Mouse (Mus musculus) layer of hippocampus, adult 11-12 months (tissue): ENCODE measurements around the gene Cd83.
A peak's percentile ranks its signal among the peaks of the same experiment; 100 is the strongest.

ENCODE experiments used
- DNase-seq: peaks from one replicate; pipeline ENCODE4 v3.0.0; 2022; ENCODE audit warnings: low spot score

Cd83 gene

GRCm38 (mm10) chr13:43784725-43785711, at the start of gene Cd83:
Gene Cd83 (plus strand): TSS chr13:43784775.
- peak; percentile 68 for DNase-seq

GRCm38 (mm10) chr13:43739598-43740275, 44.8 kb upstream of the Cd83 start:
- DNase-seq: peak; percentile 81

- DNase-seq: no peak
Observed at GRCm38 (mm10) chr13:43740276-43740608, 44.3 kb upstream of the Cd83 start.

GRCm38 (mm10) chr13:43742677-43743076, 41.9 kb upstream of the Cd83 start:
- DNase-seq: no peak

GRCm38 (mm10) chr13:43744259-43744658, 40.3 kb upstream of the Cd83 start:
- no peak for DNase-seq

- no peak for DNase-seq
Observed at GRCm38 (mm10) chr13:43750301-43750700, 34.3 kb upstream of the Cd83 start.

- DNase-seq: no peak
Observed at GRCm38 (mm10) chr13:43750966-43751365, 33.6 kb upstream of the Cd83 start.

- DNase-seq: no peak
Observed at GRCm38 (mm10) chr13:43752407-43752806, 32.2 kb upstream of the Cd83 start.

GRCm38 (mm10) chr13:43753652-43754051, 30.9 kb upstream of the Cd83 start:
- DNase-seq: no peak

- no peak for DNase-seq
Observed at GRCm38 (mm10) chr13:43754455-43755128, 30.0 kb upstream of the Cd83 start.

- no peak for DNase-seq
Observed at GRCm38 (mm10) chr13:43755573-43755972, 29.0 kb upstream of the Cd83 start.

- DNase-seq: no peak
Observed at GRCm38 (mm10) chr13:43761156-43761855, 23.3 kb upstream of the Cd83 start.

GRCm38 (mm10) chr13:43762901-43763300, 21.7 kb upstream of the Cd83 start:
- no peak for DNase-seq

GRCm38 (mm10) chr13:43763301-43763994, 21.1 kb upstream of the Cd83 start:
- no peak for DNase-seq

GRCm38 (mm10) chr13:43763995-43764579, 20.5 kb upstream of the Cd83 start:
- peak; percentile 65 for DNase-seq

GRCm38 (mm10) chr13:43765293-43765814, 19.2 kb upstream of the Cd83 start:
- peak; percentile 60 for DNase-seq

- no peak for DNase-seq
Observed at GRCm38 (mm10) chr13:43766786-43767680, 17.5 kb upstream of the Cd83 start.

GRCm38 (mm10) chr13:43773020-43773419, 11.6 kb upstream of the Cd83 start:
- DNase-seq: no peak

- DNase-seq: no peak
Observed at GRCm38 (mm10) chr13:43773965-43774566, 10.5 kb upstream of the Cd83 start.
